Mouse (Mus musculus): Measurements from ENCODE around the gene Tcp11.

DNA sequence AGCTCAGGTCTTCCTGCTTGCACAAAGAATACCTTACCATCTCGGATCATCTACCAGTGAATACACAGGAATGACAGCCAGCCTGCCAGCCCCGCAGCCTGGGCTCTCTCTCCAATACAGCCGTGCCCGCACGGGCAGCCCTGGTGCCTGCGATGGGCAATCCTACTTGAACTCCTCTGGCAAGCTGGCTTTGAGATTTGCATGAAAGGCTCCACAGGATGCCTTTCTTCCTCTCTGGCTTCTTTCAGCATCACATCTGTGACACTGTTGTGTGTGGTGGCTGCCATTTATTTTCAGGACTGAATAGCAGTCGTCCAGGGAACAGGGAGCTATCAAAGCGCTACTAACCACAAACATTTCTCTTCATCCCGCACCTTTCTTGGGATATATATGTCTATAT is 35.9 kb upstream of the Tcp11 start:
- no peak for TF ChIP-seq CTCF (IDR thresholded peaks at IDR 0.05)
- no peak for TF ChIP-seq POLR2A (IDR thresholded peaks at IDR 0.05; ENCODE audit: insufficient read depth, low read depth, low read length)

Measured in heart, adult 2 months (tissue).